Mouse (Mus musculus): Measurements from ENCODE around the gene Aknad1. TPM values are rescaled to one million over a fixed set of nuclear protein-coding genes. Genes with fewer than 3 reads are reported as not detected.

Aknad1 gene
- total RNA-seq, 2 experiments from 2014 or later: 0.10 TPM; not detected in 1

GRCm38 (mm10) chr3:108721076-108721991, 18.1 kb upstream of the Aknad1 start:
- Histone ChIP-seq H3K4me3 (peak overlapping the region; percentile 86), H3K27ac (peak overlapping the region; percentile 83)
- DNase-seq (ENCODE audit: low spot score in 2 of 2): peak; percentile 26 to 45
- peak; percentile 57 for TF ChIP-seq CTCF (conservative IDR thresholded peaks at IDR 0.05)

GRCm38 (mm10) chr3:108722036-108722872, 17.2 kb upstream of the Aknad1 start, which contains the start of gene Gpsm2:
Gpsm2 (minus strand) TSS chr3:108722309.
- Histone ChIP-seq H3K4me3 (peak within 1 kb of the TSS; percentile 86), H3K27ac (peak within 1 kb of the TSS; percentile 83)
- TF ChIP-seq CTCF (conservative IDR thresholded peaks at IDR 0.05): no peak
- peak; percentile 96 for DNase-seq (ENCODE audit: low spot score in 2 of 2)

- no peak for DNase-seq (ENCODE audit: low spot score in 2 of 2)
- no peak for TF ChIP-seq CTCF (conservative IDR thresholded peaks at IDR 0.05)
- Histone ChIP-seq H3K4me3 (no peak overlapping the region), H3K27ac (no peak overlapping the region)
Observed at GRCm38 (mm10) chr3:108726413-108726812, 13.0 kb upstream of the Aknad1 start.

GRCm38 (mm10) chr3:108727344-108727743, 12.1 kb upstream of the Aknad1 start:
- no peak overlapping the region for H3K27ac ChIP-seq
- DNase-seq (ENCODE audit: low spot score in 2 of 2): no peak
- H3K4me3 ChIP-seq: no peak overlapping the region
- TF ChIP-seq CTCF (conservative IDR thresholded peaks at IDR 0.05): no peak

GRCm38 (mm10) chr3:108727776-108728175, 11.7 kb upstream of the Aknad1 start:
- H3K4me3 ChIP-seq: no peak overlapping the region
- no peak overlapping the region for H3K27ac ChIP-seq
- DNase-seq (ENCODE audit: low spot score in 2 of 2): no peak
- no peak for TF ChIP-seq CTCF (conservative IDR thresholded peaks at IDR 0.05)

DNA sequence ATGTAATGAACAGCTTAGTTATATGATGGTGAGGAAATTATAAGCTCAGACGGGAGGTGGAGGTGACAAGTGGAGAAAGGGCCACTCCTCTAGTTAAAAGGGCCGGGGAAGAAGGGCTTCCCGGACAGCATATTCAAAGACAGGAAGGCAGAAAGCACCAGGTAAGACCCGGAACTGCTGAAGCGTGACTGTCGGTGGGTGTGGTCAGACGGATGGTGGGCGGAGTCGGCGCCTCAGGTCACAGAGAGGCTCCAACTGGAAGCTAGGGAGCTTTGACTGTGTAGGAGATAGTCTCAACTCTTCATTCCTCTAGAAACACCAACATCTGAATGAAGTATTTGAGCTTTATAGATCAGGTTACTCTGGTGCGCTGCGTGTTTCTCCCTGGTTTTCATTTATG, 9.1 kb upstream of the Aknad1 start:
- Histone ChIP-seq H3K27ac (no peak overlapping the region), H3K4me3 (no peak overlapping the region)
- no peak for DNase-seq (ENCODE audit: low spot score in 2 of 2)
- no peak for TF ChIP-seq CTCF (conservative IDR thresholded peaks at IDR 0.05)

DNA sequence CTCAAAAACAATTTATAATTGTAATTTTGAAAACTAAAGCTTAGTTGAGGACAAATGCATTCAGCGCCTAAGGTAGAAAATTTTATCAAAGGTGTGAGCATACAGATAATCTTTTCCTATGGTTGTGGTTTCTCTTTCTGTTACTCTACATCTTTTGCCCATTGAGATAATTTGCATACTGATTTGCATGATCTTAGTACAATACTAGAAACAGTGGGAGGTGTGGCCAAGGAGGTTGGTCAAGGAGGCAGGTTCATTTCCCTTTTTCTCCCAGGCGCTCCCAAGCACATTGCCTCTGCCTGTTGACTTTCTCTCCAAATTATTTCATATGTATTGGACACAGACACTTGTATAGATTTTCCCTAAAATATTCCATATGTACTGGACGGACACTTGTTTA, 1.7 kb upstream of the Aknad1 start:
- TF ChIP-seq CTCF (conservative IDR thresholded peaks at IDR 0.05): no peak
- Histone ChIP-seq H3K4me3 (no peak overlapping the region), H3K27ac (no peak overlapping the region)
- no peak for DNase-seq (ENCODE audit: low spot score in 2 of 2)

DNA sequence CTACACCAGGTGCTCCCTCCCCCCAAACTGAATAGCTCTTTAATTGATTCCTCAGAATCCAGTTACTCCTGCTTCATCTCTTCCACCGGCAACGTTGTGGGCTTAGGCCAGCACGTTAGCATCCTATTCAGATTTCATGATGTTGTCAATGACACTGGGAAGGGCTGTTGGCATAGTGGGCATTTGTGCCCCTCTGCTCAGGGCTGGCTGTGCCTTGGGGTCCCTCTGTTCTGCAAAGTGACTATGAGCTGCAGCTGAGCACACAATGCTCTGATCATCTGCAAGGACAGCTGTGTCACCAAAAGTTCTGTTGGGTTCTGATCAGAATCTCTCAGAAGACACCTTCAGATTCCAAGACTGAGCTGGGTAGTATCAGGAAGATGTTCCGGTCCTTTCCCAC, 4.6 kb downstream of the Aknad1 start:
- TF ChIP-seq CTCF (conservative IDR thresholded peaks at IDR 0.05): no peak
- DNase-seq (ENCODE audit: low spot score in 2 of 2): no peak
- Histone ChIP-seq H3K4me3 (no peak overlapping the region), H3K27ac (no peak overlapping the region)

GRCm38 (mm10) chr3:108751061-108751460, 11.6 kb downstream of the Aknad1 start:
- no peak for DNase-seq (ENCODE audit: low spot score in 2 of 2)
- TF ChIP-seq CTCF (conservative IDR thresholded peaks at IDR 0.05): no peak
- H3K27ac ChIP-seq: no peak overlapping the region

GRCm38 (mm10) chr3:108751691-108752090, 12.2 kb downstream of the Aknad1 start:
- TF ChIP-seq CTCF (conservative IDR thresholded peaks at IDR 0.05): no peak

More at GRCm38 (mm10) chr3:108751061-108751460, 11.6 kb downstream of the Aknad1 start:
- no peak overlapping the region for H3K4me3 ChIP-seq

GRCm38 (mm10) chr3:108754541-108754940, 15.1 kb downstream of the Aknad1 start:
- no peak for DNase-seq (ENCODE audit: low spot score in 2 of 2)
- Histone ChIP-seq H3K27ac (no peak overlapping the region), H3K4me3 (no peak overlapping the region)
- TF ChIP-seq CTCF (conservative IDR thresholded peaks at IDR 0.05): no peak

More at GRCm38 (mm10) chr3:108751691-108752090, 12.2 kb downstream of the Aknad1 start:
- Histone ChIP-seq H3K27ac (no peak overlapping the region), H3K4me3 (no peak overlapping the region)
- DNase-seq (ENCODE audit: low spot score in 2 of 2): no peak

DNA sequence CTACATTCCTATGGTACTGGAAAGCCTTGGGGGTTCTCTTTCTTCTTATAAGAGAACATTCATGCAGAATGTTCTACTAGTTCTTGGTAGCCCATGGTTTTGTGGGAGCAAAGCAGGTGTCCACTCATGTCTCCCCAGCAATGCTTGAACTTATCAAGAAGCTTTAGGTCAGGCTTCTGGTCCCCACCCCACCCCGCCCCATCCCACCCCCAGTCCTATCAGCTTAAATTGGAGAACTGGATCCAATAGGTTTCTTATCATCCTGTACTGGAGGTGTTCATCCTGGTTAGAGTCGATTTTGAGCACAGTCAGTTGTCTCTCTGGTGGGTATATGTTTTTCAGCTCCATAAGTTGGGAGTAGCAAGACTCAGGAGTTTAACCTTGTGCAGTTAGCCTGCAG, 16.1 kb downstream of the Aknad1 start:
- Histone ChIP-seq H3K4me3 (no peak overlapping the region), H3K27ac (no peak overlapping the region)
- no peak for TF ChIP-seq CTCF (conservative IDR thresholded peaks at IDR 0.05)
- no peak for DNase-seq (ENCODE audit: low spot score in 2 of 2)

DNA sequence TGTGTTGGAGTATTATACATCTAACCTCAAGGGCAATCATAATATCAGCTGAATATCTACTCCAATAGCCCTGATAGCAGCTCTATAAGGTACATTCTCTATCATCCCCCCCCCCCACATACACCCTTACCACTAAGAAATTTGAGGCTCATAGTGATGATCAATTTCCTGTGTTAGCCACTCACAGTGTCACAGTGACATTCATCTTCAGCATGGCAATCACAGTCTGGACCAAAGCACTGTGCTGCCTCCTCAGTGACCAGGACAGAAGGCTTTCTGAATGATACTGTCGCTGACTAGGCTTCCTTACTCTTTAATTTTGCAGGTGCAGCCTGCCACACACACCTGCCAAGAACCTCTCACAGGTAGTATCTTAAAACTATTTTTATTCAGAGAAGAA, 16.7 kb downstream of the Aknad1 start:
- no peak for TF ChIP-seq CTCF (conservative IDR thresholded peaks at IDR 0.05)
- Histone ChIP-seq H3K4me3 (no peak overlapping the region), H3K27ac (no peak overlapping the region)

More for the DNA sequence above, 16.7 kb downstream of the Aknad1 start:
- DNase-seq (ENCODE audit: low spot score in 2 of 2): no peak
